Mouse (Mus musculus) cortical plate, adult 2 months (tissue): ENCODE data around the gene Gm44511.

ENCODE experiments used
- CTCF ChIP-seq: fragments of 200-500 bp; IDR thresholded peaks from 2 replicates; pipeline ENCODE4 v1.5.1; 2011; ENCODE audit warnings: mild to moderate bottlenecking, control low read depth, low read length; ENCODE audit not compliant: insufficient read depth; ENCODE audit errors: extremely low read depth
- POLR2A ChIP-seq: fragments of 200-500 bp; IDR thresholded peaks from 2 replicates; pipeline ENCODE4 v1.6.1; 2011; ENCODE audit warnings: mild to moderate bottlenecking, low read length, control low read depth; ENCODE audit not compliant: insufficient read depth; ENCODE audit errors: extremely low read depth

DNA sequence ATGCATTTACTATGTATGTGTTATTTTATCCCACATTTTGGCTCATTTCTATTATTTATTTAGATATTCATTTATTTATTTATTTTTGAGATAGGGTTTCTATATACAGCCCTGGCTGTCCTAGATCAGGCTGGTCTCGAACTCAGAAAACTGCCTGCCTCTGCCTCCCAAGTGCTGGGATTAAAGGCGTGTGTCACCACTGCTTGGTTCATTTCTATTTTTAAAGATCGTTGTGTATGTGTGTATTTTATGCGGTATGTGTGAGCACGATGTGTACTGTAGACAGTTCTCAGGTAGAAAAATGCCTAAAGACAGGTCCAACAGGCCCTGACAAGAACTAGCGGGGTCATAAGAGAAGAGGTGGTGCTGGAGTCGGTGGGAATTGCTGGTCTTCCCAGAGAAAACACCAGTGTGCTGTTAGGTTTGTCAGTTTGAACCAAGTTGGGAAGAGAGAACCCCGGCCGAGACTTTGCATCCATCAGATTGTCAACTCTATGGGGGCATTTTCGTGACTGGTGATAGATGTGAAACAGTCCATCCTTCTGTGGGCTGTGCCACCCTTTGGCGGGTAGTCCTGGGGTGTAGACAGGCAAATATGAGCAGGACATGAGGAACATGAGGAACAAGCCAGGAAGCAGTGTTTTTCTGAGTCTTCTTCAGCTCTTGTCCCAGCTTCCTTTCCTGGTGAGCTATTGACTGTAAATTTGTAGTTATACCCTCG lies 28.8 kb downstream of the Gm44511 start:
- TF ChIP-seq POLR2A = no peak
- TF ChIP-seq CTCF = no peak
